Mouse (Mus musculus) central nervous system, embryonic 14 days (tissue): ENCODE results near the gene Prrt2. TPM values are rescaled to one million over a fixed set of nuclear protein-coding genes. Genes with fewer than 3 reads are reported as not detected.

Source experiments
- polyA plus RNA-seq: library from polyadenylated mRNA; depleted of rRNA; stranded (reverse); fragments of >200 nt; gene quantifications from 2 replicates; pipeline ENCODE4 v1.2.3, GENCODE M21; 2012; rRNA removed

Prrt2 gene
- 54.6 and 70.1 TPM in 2 replicates for polyA plus RNA-seq

GRCm38 (mm10) chr7:127020901-127021562 is at the start of gene Prrt2, which contains the start of gene Gm42742:
Gene Prrt2, minus strand, starts transcription at chr7:127021211.
Gene Gm42742, minus strand, starts transcription at chr7:127021097.

GRCm38 (mm10) chr7:127041851-127042672 is 21.1 kb upstream of the Prrt2 start, which contains the start of gene Kif22:
Gene Kif22, minus strand, starts transcription at chr7:127042471.

DNA sequence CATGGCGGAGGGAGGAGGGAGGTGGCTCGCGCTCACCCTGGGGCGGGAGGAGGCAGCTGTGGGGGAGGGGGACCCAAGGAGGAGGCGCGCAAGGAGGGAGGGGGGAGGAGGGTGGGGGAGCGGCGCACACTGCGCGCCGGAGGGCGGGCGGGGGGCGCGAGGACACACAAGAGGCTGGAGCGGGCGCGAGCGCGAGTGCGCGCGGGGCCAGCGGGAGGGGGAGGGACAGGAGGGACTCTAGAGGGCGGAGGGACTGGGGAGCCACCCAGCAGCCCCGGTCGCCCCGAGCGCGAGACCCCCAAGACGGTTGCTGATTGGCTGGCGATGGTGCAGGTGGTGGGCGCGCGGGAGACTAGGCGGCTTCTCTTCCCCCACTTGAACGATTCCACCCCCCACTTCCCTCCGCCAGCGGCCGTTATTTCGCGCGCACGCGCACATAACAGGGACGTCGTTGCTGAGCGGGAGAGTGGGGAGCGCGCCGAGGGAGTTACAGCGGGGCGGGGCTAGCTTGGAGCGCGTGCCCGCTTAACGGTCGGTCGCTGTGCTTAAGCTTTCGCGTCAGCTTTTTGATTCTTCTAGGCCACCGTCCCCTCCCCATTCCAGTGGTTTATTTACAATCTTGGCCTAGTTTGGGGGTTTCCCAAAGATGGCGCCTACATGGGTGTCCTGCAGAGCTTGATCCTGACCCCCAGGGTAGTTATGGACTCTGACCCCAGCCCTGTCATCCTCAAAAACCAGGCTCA is 6.1 kb upstream of the Prrt2 start, which contains the start of gene Maz:
TSS of gene Maz (minus strand) at position 54 of the 743 bp plus-strand sequence.

DNA sequence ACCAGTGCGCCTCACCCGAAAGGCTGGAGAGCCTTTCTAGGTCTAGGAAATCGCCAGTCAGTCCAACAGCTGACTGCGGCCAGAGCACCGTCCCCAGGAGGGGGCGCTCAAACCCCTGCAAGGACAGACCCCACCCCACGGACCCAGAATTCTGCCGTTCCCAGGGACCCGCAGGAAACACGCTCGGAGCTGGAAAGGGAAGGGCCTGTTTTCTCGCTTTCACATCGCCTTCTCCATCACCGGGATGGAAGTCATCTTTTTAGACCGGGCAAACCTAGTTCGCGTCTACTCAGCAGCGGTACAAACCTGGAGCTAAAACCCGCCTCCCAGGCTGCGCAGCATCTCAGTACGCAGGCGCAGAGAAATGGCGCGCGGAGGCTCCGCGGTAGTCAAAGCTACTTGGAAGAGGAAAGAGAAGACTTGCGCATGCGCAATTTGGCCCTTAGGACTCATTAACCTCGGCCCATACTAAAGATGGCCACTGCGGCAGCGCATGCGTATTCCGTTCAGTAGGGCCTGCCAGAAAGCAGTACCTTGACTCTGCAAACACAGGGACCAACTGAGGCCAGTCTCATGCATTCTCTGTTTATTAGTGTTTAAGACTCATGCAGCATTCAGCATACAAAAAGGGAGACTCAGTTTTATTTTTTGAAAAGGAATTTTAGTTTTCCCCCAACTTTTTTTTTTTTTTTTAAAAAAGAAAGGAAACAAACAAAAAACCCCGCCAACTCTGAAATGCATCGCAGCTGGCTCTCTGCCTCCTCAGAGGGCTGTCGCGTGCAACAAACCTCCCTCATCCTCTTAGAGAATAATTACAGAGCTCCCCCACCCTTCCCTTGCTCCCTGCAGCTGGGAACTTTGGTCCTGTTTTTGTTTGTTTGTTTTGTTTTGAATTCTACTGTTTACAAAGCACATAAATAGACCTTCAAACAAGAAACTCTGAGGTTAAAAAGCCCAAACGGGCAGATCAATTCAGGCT is 3.8 kb downstream of the Prrt2 start, which contains the start of gene Pagr1a:
TSS of gene Pagr1a (minus strand) at position 382 of the 979 bp plus-strand sequence.

DNA sequence TGATC is 4.7 kb downstream of the Prrt2 start, which contains the start of gene Pagr1b:
TSS of gene Pagr1b (minus strand) at position 4 of the 5 bp plus-strand sequence.

GRCm38 (mm10) chr7:127014320-127014719 is 6.7 kb downstream of the Prrt2 start, which contains the start of gene Mvp:
Gene Mvp, minus strand, starts transcription at chr7:127014621.

DNA sequence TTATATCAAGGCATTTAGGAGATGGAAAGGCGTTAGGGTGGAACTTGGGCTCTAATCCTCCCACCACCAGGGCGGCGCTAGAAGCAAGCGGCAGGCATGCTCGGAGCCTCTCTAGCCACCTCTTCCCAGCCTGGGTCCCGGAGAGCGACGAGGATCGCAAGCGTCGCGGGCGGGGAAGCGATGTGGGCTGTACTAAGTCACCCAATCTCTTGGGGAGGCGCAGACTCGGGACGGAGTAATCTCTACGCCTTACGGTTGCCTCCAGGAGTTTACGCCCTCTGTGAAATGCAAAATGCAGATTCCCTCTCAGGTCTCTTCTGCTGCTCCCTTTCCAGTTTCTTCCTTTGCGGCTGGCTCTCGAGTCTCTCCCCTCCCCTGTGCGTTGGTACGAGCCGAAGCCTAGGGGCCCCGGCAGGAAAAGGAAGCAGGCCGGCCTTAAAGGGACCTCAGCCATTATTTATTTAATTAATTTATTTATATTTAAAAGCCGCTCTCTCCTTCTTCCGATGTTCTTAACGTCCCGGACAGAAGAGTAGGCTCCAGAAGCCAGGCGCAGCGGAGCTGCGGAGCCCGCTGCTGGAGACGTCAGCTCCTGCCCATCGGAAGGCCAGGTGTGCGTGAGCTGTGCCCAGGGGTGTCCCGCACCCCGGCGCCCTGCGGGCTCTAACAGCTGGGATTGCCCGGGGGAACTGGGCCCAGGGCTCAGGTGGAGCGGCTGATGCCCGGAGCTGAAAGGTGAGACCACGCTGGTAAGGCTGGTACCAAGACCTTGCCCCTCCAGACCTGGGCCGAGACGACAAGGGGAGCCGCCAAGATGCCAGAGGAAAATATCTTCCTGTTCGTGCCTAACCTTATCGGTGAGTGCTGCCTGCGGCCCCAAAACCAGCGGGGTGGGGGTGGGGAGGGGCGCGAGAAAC is 44.8 kb downstream of the Prrt2 start, which contains the start of gene Cdiptos:
TSS of gene Cdiptos (minus strand) at position 149 of the 917 bp plus-strand sequence.

DNA sequence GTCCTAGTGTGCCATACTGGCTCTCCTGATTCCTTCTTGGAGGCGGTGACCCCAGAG is 45.3 kb downstream of the Prrt2 start, which contains the start of gene Cdipt:
TSS of gene Cdipt (plus strand) at position 22 of the 57 bp plus-strand sequence.

Other genes with a start within 250 kb of the Prrt2 start
- gene Ypel3, start 244.3 kb downstream of the Prrt2 start, polyA plus RNA-seq = 193 and 202 TPM in 2 replicates
- 1.8 and 1.9 TPM in 2 replicates for gene Tbx6, start 239.7 kb downstream of the Prrt2 start, polyA plus RNA-seq
- gene Ppp4c, start 228.7 kb downstream of the Prrt2 start, polyA plus RNA-seq = 212 and 213 TPM in 2 replicates
- gene Fam57b, start 223.5 kb downstream of the Prrt2 start, polyA plus RNA-seq = 145 and 162 TPM in 2 replicates
- gene 4930451I11Rik, start 189.6 kb downstream of the Prrt2 start, polyA plus RNA-seq = not detected in 2 replicates
- 9.8 and 10.8 TPM in 2 replicates for gene Doc2a, start 173.8 kb downstream of the Prrt2 start, polyA plus RNA-seq
- gene Hirip3, start 159.2 kb downstream of the Prrt2 start, polyA plus RNA-seq = 94.8 and 104 TPM in 2 replicates
- 82.6 and 86.4 TPM in 2 replicates for gene Ino80e, start 158.8 kb downstream of the Prrt2 start, polyA plus RNA-seq
- 103 and 114 TPM in 2 replicates for gene Taok2, start 136.5 kb downstream of the Prrt2 start, polyA plus RNA-seq
- 30.6 and 32.0 TPM in 2 replicates for gene Tmem219, start 98.3 kb downstream of the Prrt2 start, polyA plus RNA-seq
- gene Kctd13, start 92.3 kb downstream of the Prrt2 start, polyA plus RNA-seq = 88.9 and 93.8 TPM in 2 replicates
- 16.9 and 17.6 TPM in 2 replicates for gene Asphd1, start 71.6 kb downstream of the Prrt2 start, polyA plus RNA-seq
- 72.8 and 76.2 TPM in 2 replicates for gene Sez6l2, start 70.6 kb downstream of the Prrt2 start, polyA plus RNA-seq
- 126 and 133 TPM in 2 replicates for gene Cdipt, start 45.3 kb downstream of the Prrt2 start, polyA plus RNA-seq
- gene Cdiptos, start 45.1 kb downstream of the Prrt2 start, polyA plus RNA-seq = 0.85 and 0.95 TPM in 2 replicates
- 3.9 and 5.7 TPM in 2 replicates for gene Mvp, start 6.6 kb downstream of the Prrt2 start, polyA plus RNA-seq
- gene Pagr1b, start 4.7 kb downstream of the Prrt2 start, polyA plus RNA-seq = 1.4 and 1.5 TPM in 2 replicates
- gene Pagr1a, start 3.9 kb downstream of the Prrt2 start, polyA plus RNA-seq = 15.3 and 18.9 TPM in 2 replicates
- 111 and 124 TPM in 2 replicates for gene Gm42742, start 114 bp downstream of the Prrt2 start, polyA plus RNA-seq
- gene Maz, start 5.8 kb upstream of the Prrt2 start, polyA plus RNA-seq = 309 and 326 TPM in 2 replicates
- gene Kif22, start 21.3 kb upstream of the Prrt2 start, polyA plus RNA-seq = 42.4 and 56.6 TPM in 2 replicates
- gene Zg16, start 66.1 kb upstream of the Prrt2 start, polyA plus RNA-seq = 0.10 TPM in 1 of 2 replicates, not detected in the other
- 2.1 TPM in 2 replicates for gene AI467606, start 70.1 kb upstream of the Prrt2 start, polyA plus RNA-seq
- gene Qprt, start 101.0 kb upstream of the Prrt2 start, polyA plus RNA-seq = 0.68 and 1.5 TPM in 2 replicates
- gene Spn, start 116.6 kb upstream of the Prrt2 start, polyA plus RNA-seq = 0.10 and 0.19 TPM in 2 replicates
- gene Cd2bp2, start 174.8 kb upstream of the Prrt2 start, polyA plus RNA-seq = 139 and 140 TPM in 2 replicates
- gene Tbc1d10b, start 187.3 kb upstream of the Prrt2 start, polyA plus RNA-seq = 55.6 and 59.0 TPM in 2 replicates
- 4.0 and 196 TPM in 2 replicates for gene Mylpf, start 187.7 kb upstream of the Prrt2 start, polyA plus RNA-seq
- gene Zfp553, start 211.8 kb upstream of the Prrt2 start, polyA plus RNA-seq = 30.7 and 37.3 TPM in 2 replicates
- gene Sept1, start 211.9 kb upstream of the Prrt2 start, polyA plus RNA-seq = 28.1 and 35.9 TPM in 2 replicates
- 84.0 and 85.7 TPM in 2 replicates for gene Zfp771, start 223.1 kb upstream of the Prrt2 start, polyA plus RNA-seq
- gene Dctpp1, start 239.5 kb upstream of the Prrt2 start, polyA plus RNA-seq = 95.6 and 105 TPM in 2 replicates